Mouse (Mus musculus) monocyte, adult 2 months (primary cell): ENCODE results near the gene Kat2a.

ENCODE experiments used
- DNase-seq, 2 experiments: peaks; one replicate each; pipeline ENCODE4 v3.0.0; 2022; ENCODE audit warnings: low spot score in 2 of 2, low read depth in 1 of 2

The Kat2a gene

DNA sequence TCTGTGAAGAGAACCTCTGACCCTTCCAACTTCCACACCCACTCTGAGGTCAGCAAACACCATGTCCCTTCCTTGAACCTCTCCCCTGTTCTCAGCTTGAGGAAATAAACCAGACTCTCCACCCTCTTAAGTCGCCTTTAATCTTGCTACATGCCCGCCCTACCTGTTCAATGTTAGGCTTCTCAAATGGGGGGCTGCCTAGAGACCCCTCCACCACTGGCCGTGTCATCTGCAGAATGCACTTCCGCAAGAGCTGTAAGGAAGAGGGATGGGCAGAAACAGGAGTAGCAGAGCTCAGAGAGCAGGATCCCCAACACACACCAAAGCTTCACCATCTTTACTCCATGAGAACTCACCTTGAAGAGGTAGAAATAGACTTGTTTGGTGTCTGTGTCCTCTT, 1.3 kb downstream of the Kat2a start:
- DNase-seq = no peak

DNA sequence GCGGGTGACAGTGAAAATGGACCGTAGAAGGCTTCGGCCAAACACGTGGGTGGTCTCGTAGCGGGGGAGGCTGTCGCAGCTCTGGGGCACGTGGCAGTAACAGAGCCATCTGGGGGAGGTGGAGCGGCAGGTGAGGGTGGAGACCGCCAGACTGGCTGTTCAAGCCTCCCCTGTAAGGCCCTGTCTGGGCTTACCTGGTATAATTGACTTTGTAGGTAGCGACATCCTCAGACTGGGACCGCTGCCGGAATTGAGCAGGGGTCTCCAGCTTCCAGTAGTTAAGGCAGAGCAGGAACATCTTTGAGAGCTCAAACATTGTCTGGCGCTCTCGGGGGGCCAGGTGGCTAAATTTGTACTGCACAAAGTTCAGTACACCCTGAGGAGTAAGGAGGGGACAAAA, 1.7 kb downstream of the Kat2a start:
- no peak for DNase-seq

- DNase-seq = no peak
Measured at GRCm38 (mm10) chr11:100709201-100709810, 3.0 kb downstream of the Kat2a start.

GRCm38 (mm10) chr11:100705095-100705747, 7.0 kb downstream of the Kat2a start:
- DNase-seq = no peak

- no peak for DNase-seq
Measured at GRCm38 (mm10) chr11:100703851-100704531, 8.3 kb downstream of the Kat2a start, which contains the start of gene Dhx58. TSS of gene Dhx58 (minus strand) at chr11:100704271.

GRCm38 (mm10) chr11:100703366-100703765, 8.9 kb downstream of the Kat2a start:
- no peak for DNase-seq

GRCm38 (mm10) chr11:100702906-100703305, 9.4 kb downstream of the Kat2a start:
- DNase-seq = no peak

- DNase-seq = peak; percentile 59 to 64
Measured at GRCm38 (mm10) chr11:100702081-100702851, 10.0 kb downstream of the Kat2a start.

GRCm38 (mm10) chr11:100701301-100701700, 11.0 kb downstream of the Kat2a start:
- DNase-seq = peak; percentile 69 to 84

GRCm38 (mm10) chr11:100700710-100701109, 11.6 kb downstream of the Kat2a start:
- no peak for DNase-seq

- no peak for DNase-seq
Measured at GRCm38 (mm10) chr11:100697921-100698320, 14.3 kb downstream of the Kat2a start.

DNA sequence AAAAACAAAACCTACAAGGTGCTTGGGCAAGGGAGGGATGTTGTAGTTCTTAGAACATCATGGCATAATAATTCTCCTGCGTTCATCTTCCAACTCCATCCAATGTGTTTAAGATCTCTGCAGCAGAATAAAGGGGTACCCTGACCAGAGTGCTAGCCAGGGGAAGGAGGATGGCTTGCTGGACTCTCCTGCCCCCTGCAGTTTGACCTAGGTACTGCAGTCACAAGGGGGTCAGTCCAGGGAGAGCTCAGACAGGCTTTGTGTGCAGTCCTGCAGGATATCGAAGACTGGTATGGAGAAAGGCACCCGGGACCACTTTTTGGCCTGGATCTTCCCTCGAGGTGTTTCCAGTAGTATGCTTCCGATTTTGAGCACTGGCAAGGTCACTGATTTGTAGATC, 17.3 kb downstream of the Kat2a start:
- DNase-seq = peak in 1 of 2 experiments; percentile 66

DNA sequence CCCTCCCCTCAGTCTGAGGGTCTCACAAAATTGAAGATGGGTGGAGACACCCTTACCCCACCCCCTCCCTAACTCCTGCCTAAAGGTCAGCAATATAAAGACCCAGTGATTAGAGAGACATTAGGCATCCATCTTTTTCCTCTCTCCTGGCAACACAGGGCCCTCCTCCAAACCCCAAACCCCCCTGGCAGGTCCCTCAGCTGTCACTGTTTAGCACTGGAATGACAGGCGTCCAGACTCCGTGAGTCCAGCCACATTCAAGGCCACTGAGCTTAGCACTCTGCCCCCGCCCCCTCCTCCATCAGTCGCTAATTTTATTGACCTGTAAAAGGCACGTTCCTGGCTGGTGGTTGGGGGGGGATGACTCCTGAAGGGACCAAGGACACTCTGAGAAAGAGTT, 19.1 kb downstream of the Kat2a start:
- no peak for DNase-seq

- no peak for DNase-seq
Measured at GRCm38 (mm10) chr11:100692164-100692616, 20.1 kb downstream of the Kat2a start, which contains the start of gene Zfp385c. TSS of gene Zfp385c (minus strand) at chr11:100692455.

- DNase-seq = no peak
Measured at GRCm38 (mm10) chr11:100690389-100690788, 21.9 kb downstream of the Kat2a start.

- no peak for DNase-seq
Measured at GRCm38 (mm10) chr11:100688443-100688842, 23.8 kb downstream of the Kat2a start.

GRCm38 (mm10) chr11:100687265-100687664, 25.0 kb downstream of the Kat2a start:
- no peak for DNase-seq

DNA sequence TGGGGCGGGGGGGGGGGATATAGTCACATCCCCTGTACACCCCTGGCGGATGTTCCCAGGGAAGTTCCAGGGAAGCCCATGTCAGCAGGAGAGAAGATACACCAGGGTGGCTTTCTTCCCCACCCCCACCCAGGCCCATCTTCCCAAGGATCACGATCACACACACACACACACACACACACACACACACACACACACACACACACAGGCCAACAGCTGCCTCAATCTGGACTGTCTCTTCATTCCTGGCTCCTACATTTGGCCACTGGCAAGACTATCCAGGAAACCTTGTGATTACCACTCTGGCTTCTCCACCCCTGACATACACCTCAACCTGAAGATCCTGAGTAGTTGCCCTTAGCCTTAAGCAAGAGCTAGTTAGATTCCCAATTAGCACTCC, 26.9 kb downstream of the Kat2a start:
- DNase-seq = no peak

- no peak for DNase-seq
Measured at GRCm38 (mm10) chr11:100684084-100684483, 28.2 kb downstream of the Kat2a start.

- DNase-seq = no peak
Measured at GRCm38 (mm10) chr11:100682526-100682925, 29.7 kb downstream of the Kat2a start.

GRCm38 (mm10) chr11:100681826-100682225, 30.4 kb downstream of the Kat2a start:
- DNase-seq = no peak
